14 mouse cellular contexts compared by ENCODE assay signal in the genomic region with DNA sequence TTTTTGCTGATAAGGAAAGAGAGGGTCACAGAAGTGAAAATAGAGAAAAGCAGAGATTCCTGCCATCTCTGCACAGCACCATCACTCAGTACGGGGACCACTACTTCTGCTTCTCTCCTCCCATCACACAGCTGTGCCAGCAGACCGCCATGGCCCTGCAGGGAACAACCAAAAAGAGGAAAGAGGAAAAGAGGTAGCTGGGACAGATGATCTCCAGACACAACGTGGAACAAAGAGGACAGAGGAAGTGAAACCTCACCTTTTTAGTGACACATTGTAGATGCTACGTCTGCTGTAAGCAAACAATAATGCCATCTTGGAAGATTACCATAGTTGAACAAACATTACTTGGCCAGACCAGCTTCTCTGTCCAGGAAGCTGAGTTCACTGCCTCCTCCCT.
"Had no signal": no experiment of that assay in that cellular context is flagged by ENCODE, and none has a peak within 500 bp of the region (broad histone marks: within the 10 kb centered on the region; RNA-seq: fewer than 3 reads in every experiment).

No protein-coding gene starts in this region.

- H3K27me3 ChIP-seq: kidney, embryonic 15.5 days; limb, embryonic 15.5 days; liver, embryonic 12.5 days; midbrain, embryonic 15.5 days had no signal

- H3K9ac ChIP-seq: kidney, embryonic 15.5 days; limb, embryonic 15.5 days; liver, embryonic 12.5 days; lung, embryonic 14.5 days; midbrain, embryonic 15.5 days had no signal

- ATAC-seq: liver, embryonic 12.5 days; midbrain, embryonic 15.5 days had no signal

- H3K4me3 ChIP-seq: kidney, embryonic 15.5 days; limb, embryonic 15.5 days; liver, embryonic 12.5 days; midbrain, embryonic 15.5 days had no signal

- H3K36me3 ChIP-seq: kidney, embryonic 15.5 days; limb, embryonic 15.5 days; liver, embryonic 12.5 days; midbrain, embryonic 15.5 days had no signal

- H3K4me1 ChIP-seq: kidney, embryonic 15.5 days; limb, embryonic 15.5 days; liver, embryonic 12.5 days; midbrain, embryonic 15.5 days had no signal

- H3K9me3 ChIP-seq: kidney, embryonic 15.5 days; limb, embryonic 15.5 days; liver, embryonic 12.5 days; midbrain, embryonic 15.5 days had no signal

- DNase-seq: kidney, adult 18-20 months; kidney, postnatal 25 days; lung, embryonic 14.5 days; lung, postnatal 10 days; right cerebral cortex, postnatal 4 days; spleen, adult 18-20 months; thymus, adult 18-20 months; thymus, postnatal 14 days had no signal

- H3K27ac ChIP-seq: kidney, embryonic 15.5 days; limb, embryonic 15.5 days; liver, embryonic 12.5 days; macrophage; midbrain, embryonic 15.5 days; stomach, postnatal 0 days had no signal

- H3K4me2 ChIP-seq: kidney, embryonic 15.5 days; limb, embryonic 15.5 days; liver, embryonic 12.5 days; lung, embryonic 14.5 days; midbrain, embryonic 15.5 days had no signal
